Mouse (Mus musculus) kidney, postnatal 10 days (tissue): ENCODE data around the gene Eif4enif1.
A peak's percentile ranks its signal among the peaks of the same experiment; 100 is the strongest.
"Not testable (repeated sequence)": the region's sequence is repeated elsewhere in the genome, so short reads cannot be mapped to it uniquely, and the experiment has no call there.

Source experiments
- DNase-seq: peaks from one replicate; pipeline ENCODE4 v3.0.0; 2021; ENCODE audit warnings: mixed read lengths

Eif4enif1 gene

DNA sequence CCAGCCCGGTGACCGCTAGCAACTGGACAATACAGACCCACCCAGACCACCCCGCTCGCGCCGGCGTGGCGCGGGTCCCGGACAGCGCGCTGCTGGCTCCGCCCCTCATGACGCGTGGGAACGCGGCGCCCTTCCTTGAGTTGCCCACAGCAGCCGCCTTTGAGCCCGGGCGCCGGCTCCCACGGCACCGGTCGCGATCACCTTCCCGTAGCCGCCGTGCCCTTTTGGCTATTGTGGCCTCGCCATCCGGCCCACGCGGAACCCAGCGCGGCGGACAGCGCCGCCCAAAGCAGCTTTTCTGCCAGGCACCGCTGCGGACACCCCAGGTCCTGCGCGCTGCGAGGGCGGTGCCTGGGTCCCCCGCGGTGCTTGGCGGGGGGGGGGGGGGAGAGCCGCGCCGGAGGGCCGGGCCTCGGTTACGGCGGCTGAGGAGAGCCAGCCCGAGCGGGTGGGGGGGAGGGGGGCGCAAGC, at the start of gene Eif4enif1:
Eif4enif1 (plus strand) TSS at position 162 of the 471 bp plus-strand sequence.
- peak; percentile 94 for DNase-seq

DNA sequence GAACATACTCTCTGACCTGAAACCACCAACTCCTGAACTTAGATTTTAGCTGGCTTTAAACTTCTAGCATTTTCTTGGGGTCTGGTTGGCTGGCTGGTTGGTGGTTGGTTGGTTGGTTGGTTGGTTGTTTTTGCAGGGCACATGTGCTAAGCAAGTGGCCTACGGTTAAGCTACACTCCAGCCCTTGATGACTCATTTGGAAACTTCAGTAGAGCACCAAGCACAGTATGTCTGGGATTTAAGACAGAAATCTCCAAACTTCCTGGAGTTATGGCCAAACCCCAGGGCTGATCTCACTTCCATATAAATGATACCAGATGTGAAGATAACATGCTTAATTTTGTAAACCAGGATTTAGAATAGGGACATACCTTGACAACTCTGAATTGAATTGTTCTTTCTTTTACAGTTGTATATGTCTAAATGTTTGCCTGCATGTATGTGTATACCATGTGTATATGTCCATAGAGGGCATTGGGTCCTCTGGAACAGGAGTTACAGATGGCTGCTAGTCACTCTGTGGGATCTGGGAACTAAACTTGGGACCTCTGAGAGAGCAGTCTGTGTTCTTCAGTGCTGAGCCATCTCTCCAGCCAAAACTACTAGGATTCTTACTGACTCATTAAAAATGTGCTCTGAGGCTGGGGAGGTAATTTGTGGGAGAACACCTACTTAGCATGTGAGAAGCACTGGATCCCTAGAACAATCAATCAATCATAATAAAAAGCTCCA, 48.4 kb upstream of the Eif4enif1 start:
- DNase-seq, result peak; percentile 52

DNA sequence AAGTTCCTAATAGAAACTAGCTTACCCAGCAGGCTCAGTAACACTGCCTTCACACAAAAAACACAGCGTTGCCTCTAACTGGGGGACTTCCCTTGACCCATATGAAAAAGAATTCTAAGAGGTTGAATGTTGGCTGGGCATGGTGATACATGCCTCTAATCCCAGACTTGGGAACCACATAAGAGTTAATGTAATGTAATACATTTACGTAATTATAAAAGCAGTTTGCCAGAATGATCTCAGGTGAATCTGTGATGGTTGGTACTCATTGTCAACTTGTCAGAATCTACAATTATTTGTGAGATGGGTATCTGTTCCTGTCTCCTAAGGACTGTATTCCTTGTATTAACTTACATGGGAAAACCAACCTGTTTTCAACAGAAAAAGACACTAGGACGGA, 45.2 kb upstream of the Eif4enif1 start:
- not testable (repeated sequence) for DNase-seq

DNA sequence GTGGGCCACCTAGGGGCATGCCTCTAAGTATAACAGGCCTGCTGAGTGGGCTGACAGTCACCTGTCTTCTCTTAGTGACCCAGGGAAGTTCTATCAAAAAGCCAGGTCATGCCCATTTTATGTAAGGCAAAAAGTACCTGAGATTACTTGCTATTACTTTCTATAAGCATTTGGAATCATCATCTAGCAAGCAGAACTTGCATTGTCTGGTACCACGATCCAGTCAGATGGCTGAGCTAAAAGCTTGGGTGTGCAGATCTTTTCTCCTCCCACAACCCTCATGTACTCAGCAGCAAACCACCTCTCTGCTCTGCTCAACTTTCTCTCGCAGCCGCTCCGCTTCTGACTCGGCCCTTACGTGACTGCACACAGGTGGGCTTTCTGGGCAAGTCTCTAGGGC, 44.2 kb upstream of the Eif4enif1 start:
- not testable (repeated sequence) for DNase-seq

DNA sequence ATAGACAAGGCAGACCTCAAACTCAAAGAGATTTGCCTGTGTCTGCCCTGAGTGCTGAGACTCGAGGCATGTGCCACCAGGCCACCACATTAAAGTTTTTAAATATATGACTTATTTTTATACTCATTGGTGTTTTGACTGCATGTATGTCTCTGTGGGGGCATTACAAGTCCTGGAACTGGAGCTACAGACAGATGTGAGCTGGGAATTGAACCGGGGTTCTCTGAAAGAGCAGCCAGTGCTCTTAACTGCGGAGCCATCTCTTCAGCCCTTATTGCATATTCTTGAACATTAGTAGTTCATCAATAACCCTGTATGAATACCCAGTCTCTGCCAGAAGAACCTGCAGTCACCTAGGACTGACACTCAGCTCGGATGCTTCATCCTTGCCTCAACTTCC, 43.4 kb upstream of the Eif4enif1 start:
- not testable (repeated sequence) for DNase-seq

DNA sequence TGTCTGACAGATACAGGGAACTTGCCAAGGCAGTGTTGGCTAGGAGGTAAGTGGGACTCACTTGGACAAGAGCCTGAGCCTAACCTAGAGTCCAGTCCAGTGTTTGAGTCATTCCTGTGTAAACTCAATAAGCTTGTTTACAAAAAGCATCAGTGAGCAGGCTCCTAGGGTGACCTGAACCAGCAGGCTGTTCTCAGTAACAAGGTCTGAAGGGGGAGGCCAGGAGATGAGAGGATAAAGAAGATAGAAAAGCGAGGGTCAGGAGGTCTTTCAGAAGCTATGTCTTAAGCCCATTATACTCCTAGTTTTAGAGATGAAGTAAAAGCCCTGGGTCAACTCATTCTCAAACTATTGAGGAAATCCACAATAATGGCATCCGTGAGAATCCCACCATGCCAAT, 40.8 kb upstream of the Eif4enif1 start:
- DNase-seq, result peak; percentile 49

DNA sequence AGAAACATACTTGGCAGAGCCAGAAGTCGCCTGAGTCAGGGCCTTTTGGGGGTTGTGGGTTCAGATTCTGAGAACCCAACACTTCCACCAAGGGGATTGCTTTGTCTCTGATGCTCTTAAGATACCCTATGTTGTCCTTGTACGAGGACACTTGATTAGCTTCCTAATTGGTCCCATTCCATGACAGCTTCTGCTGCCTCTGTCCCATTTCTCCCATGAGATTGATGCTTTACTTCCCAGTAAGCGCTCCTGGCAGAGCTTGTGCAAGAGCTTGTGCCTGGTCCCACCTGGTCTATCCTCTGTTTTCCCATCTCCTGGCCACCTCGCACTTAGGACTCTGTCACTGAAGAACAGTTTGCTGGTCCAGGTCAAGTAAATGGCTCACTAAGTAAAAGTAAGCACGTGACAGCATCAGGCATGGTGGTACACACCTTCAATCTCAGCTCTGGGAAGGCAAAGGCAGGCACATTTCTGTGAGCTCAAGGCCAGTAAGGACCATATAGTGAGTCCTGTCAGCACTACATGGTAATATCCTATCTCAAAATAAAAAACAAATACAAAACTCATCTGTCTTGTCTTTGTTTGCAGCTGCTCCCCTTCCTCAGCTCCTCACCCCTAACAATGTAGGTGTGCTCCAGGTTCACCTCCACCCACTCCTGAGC, 39.8 kb upstream of the Eif4enif1 start:
- DNase-seq, result peak; percentile 56

DNA sequence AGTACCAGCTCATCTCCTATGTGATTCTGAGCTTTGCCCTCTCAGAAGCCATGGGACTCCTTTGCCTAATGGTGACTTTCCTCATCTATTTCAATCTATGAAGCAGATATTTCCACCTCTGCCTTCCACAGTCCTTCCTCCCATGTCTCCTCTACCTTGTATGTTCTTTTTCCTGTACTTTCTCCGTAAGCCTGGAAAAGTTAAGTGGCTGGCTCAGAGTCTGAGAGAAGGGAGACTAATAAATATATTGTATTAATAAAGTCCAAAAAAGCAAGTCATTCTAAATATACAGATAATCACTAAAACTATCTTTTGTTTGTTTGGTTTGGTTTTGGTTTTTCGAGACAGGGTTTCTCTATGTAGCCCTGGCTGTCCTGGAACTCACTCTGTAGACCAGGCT, 39.1 kb upstream of the Eif4enif1 start:
- DNase-seq, result peak; percentile 37

DNA sequence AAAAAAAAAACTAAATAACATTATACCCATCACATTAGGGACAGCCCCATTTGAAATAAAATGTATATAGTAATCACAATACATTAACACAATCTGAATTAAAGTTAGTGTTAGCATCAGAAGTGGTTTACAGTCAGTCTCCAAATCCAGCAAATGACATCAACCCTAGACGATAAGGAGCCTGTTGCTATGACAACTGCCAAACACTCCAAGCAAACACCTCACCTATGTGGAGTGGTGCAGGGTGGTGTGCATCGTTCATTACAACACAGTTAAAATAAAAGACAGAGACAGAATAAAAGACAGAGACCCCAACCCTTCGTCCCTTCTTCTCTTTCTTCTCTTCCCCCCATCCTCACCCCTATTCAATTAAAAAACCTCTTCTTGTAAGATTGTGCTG, 38.5 kb upstream of the Eif4enif1 start:
- DNase-seq, result not testable (repeated sequence)

DNA sequence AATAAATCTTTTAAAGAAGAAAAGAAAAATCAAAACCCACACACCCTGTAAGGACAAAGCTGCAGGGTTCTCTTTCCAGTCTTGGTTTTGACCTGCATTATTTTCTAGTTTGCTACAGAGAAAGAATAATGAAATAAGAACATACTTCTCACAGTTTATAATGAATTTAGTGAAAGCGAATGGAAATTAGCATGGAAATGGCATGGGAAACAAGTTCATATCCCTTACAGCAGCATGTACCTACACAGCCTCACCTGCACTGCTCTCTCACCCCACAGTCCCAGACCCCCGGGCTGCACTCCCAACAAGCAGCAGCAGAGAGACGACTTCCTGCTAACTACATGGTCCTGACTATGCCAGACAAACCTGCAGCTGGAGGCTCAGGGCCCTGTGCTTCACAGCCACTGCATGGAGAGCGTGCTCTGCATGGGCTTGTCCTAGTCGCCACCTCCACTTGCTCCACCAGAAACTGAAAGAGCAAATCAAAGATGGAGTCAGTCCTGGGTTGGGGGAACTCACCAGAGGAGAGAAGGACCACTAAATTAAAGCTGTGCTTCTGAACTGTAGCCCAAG, 36.9 kb upstream of the Eif4enif1 start:
- not testable (repeated sequence) for DNase-seq

DNA sequence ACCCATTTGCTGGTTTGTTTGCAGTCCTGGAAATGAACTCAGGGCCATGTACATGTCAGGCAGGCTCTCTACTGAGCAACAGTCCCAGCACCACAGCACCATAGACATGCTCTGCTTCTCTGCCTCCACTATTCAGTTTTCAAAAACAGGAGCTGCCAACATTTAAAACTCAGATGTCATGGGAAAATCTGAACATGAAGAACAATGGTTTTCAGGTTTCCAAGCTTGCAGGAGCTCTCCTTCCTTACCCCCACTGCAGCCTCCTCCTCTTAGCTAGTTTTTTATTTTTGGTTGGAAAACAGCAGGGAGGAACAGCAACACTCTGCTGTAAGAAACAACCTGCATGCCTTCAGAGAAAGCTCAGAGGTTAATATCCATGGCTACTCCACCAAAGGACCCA, 35.9 kb upstream of the Eif4enif1 start:
- not testable (repeated sequence) for DNase-seq

DNA sequence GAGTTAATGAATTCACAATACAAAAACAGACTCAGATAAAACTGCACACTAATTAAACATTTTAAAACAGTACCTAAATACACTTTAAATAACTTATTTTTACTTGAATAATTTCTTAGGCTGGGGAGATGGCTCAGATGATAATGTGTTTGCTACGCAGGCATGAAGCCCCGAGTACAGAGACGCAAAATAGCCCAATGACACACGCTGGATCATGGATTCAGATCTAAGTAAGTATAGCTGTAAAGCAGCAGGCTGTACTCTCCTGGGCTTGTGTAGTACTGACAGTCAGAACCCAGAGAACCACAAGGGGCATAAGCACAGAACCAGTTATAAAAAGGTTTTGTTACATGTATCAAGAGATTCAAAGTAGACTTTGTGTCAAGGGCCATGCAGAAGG, 35.1 kb upstream of the Eif4enif1 start:
- not testable (repeated sequence) for DNase-seq

DNA sequence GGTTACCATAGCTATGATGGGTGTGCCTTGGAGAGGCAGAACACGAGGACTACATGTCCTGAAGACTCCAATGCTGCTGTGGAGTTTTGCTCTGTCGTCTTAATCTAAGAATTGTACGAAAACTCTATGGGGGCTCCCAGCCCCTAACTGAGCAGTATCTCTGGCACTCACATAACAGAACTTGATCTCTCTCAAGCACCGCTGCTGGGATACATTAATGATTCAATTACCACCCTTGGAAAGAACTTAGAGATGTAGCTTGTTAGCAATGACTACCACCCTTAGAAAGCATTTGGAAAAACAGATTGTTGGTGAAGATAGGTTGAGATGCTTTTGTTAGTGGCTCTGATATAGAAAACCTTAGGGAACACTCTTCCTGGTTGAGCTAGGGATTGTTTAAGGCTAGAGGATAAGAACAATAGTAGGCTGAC, 34.6 kb upstream of the Eif4enif1 start:
- peak; percentile 47 for DNase-seq

DNA sequence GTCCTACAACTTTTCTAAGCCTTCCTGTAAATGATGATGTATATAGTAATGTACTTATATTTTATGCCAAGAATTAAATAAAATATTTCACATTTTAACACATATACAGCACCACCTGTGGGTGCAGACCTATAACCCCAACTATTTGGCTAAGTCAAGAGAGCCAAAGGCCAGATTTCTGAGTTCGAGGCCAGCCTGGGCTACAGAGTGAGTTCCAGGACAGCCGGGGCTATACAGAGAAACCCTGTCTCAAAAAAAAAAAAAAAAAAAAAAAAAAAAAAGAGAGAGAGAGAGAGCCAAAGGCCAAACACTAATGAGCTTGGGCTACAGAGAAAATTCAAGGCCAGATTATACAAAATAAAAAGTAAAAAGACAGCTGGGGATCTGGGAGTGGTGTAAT, 33.1 kb upstream of the Eif4enif1 start:
- peak; percentile 19 for DNase-seq

DNA sequence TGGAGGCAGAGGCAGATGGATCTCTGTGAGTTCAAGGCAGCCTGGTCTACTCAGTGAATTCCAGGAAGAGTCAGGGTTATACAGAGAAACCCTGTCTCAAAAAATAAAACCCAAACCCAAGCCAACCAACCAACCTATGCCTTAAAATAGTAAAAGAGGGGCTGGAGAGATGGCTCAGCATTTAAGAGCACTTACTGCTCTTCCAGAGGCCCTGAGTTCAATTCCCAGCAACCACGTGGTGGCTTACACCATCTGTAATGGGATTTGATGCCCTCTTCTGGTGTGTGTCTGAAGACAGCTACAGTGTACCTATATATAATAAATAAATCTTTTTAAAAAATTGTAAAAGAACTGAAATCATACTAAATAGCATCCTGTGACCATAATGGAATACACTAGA, 30.3 kb upstream of the Eif4enif1 start:
- peak; percentile 51 for DNase-seq

DNA sequence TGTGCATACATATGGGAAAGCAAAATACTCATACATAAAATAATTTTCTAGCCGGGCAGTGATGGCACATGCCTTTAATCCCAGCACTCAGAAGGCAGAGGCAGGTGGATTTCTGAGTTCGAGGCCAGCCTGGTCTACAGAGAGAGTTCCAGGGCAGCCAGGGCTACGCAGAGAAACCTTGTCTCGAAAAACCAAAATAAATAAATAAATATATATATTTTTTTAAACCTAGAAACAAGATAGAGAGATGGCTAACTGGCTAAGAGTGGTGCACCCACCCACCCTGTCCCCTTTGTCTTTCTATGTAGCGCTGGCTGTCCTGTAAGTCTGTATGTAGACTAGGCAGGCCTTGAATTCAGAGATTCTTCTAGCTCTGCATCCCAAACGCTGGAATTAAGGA, 29.7 kb upstream of the Eif4enif1 start:
- DNase-seq, result not testable (repeated sequence)

DNA sequence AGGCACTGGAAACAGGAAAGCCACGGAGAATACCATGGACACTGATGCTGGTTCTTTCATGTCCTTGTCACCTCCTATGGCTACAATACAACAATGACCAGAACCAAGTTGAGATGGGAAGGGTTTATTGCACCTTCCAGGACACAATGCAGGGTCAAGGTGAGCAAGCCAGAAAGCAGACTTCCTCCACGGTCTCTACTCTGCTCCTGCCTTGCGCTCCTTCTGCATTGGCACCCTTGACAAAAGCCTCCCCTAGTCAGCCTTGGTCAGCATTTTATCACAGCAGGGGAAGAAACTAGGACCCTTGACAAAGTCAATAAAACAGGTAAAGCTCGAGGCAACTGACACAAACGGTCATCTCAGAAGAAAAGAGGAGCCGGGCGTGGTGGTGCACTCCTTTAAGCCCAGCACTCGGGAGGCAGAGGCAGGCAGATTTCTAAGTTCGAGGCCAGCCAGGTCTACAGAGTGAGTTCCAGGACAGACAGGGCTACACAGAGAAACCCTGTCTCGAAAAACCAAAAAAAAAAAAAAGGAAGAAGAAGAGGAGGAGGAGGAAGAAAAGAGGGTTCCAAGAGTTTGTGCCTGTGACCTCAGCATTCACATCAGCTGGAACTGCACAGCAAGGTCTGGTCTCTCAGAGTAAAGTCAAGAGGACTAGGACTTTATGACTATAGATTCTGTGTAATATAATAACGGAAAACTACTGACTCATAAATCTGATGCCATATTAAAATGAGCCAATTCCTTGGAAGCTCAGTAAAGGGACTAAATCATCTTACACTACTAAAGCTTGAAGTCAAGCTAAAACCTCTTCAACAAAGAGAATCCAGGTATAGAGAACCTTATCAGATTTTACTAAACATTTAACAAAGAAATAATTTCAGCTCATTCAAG, 28.5 kb upstream of the Eif4enif1 start:
- peak; percentile 70 for DNase-seq

DNA sequence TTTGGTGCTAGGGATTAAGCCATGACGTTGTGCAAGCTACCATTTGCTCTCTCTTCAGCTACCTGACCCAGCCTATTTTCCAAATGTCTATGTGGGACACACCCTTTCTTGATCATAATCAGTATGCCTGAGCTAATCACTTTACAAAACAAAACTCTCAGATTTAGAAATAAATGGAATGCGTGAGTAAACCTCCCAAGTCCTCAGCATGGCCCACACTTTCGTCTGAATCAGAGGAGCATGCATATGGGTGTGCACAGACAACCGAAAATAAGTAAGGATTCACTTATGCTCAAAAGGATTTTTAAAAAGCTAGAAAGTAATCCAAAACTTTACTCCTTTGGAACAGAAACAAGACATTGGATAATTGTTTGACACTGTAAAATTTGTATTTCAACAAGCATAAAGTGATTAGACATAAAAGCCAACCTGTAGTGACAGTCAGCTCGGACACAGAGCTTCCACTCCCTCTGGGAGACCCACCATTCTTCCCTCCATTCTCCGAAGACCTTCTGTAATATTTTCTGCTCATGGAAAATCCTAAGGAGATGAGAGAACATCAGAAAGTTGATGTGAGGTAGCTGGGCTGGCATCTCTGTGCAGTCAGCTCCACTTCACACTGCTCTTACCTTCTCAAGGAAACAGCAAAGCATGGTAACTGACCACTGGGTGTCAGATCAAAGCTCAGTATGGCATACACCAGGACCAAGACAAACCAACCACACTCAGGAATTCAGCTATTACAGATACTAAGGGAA, 23.0 kb upstream of the Eif4enif1 start:
- DNase-seq, result peak; percentile 43

DNA sequence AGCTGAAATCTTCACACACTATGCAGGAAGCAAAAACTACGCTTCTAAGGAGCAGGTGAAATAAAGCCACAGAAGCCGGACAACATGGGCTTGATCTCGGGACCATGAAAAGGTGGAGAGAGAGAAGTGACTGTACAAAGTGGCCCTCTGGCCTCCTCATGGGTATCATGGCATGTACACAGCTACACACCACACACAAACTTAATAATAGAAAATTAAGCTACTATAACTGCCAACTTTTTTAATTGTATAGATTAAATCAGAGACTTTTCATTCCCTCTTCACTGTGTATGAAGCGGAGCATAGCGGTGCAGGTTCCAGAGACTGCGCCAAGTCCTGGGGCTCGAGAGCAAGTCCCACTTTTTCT, 22.5 kb upstream of the Eif4enif1 start:
- peak; percentile 23 for DNase-seq

DNA sequence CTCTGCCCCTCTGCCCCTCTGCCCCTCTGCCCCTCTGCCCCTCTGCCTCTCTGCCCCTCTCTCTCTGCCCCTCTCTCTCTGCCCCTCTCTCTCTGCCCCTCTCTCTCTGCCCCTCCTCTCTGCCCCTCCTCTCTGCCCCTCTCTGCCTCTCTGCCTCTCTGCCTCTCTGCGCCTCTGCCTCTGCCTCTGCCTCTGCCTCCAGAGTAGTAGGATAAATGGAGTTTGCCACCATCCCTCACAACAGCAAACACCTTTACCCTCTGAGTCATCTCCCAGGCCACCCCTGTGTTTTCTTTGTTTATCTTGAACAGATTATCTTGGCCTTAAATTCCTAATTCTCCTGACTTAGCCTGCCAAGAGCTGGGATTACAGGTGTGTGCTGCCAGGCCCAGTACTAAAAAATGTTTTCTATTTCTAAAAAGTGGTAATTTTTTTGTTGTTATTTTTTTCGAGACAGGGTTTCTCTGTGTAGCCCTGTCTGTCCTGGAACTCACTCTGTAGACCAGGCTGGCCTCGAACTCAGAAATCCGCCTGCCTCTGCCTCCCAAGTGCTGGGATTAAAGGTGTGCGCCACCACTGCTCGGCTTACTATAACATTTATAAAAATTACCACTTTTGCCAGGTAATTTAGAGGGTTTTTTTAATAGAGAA, 21.6 kb upstream of the Eif4enif1 start:
- DNase-seq, result not testable (repeated sequence)

DNA sequence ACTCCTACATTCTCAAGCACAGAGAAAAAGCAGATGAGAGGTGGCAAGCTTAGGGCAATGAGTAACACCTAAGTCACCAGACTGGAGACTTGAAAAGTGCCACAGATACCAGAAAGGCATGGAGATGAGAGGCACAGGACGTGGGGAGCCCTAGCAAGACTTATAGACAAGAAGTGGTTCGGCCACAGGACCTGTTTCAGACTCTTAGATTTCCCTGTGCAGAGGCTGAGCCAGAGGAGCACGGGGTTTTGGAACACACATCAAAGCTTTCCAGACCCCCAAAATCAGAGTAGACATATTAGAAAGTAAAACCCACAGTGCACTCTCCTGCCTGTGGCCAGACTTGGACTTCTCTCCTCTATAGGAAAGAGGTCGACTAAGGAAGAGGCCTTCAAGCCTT, 20.9 kb upstream of the Eif4enif1 start:
- peak; percentile 68 for DNase-seq

DNA sequence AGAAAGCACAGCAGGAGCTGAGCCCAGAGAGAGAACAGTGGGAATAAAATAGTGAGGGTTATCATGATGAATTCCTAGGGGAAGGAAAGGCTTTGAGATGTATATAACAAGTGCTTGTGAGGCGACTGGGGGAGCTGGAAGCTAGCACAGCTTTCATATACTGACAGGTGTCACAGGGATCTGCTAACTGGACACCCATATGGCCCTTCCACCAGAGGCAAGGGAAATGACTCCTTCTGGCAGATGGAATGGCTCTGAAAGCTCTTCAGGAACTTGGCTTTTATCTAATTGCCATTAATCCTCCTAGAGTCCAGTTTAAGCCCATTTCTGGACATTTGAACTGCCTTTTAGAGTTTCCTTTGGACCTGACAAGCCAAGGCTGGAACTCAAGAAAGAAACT, 20.2 kb upstream of the Eif4enif1 start:
- not testable (repeated sequence) for DNase-seq
